In genomic region chr3:98039666-98040456, GRCm38 (mm10) we compare ENCODE assay signal across 10 mouse cellular contexts. TPM values are rescaled to one million over a fixed set of nuclear protein-coding genes. Genes with fewer than 3 reads are reported as not detected.
DNase-seq lines count a peak whose midpoint lies in the region; ATAC-seq and TF ChIP-seq lines count a peak whose summit lies in the region.
"Had no signal": no experiment of that assay in that cellular context is flagged by ENCODE, and none has a peak within 500 bp of the region (broad histone marks: within the 10 kb centered on the region; RNA-seq: fewer than 3 reads in every experiment).

No protein-coding gene starts in this region.

- peak overlapping the region; percentile 70 for H3K27ac ChIP-seq in forebrain, embryonic 14.5 days (ENCODE audit: low read depth, low read length)
- H3K27ac ChIP-seq in forebrain, embryonic 11.5 days (ENCODE audit: low read depth, low read length), result no peak overlapping the region
- H3K27ac ChIP-seq in hindbrain, embryonic 14.5 days, result peak overlapping the region; percentile 9; the same call in 1 of the 2 replicates
- H3K27ac ChIP-seq in hindbrain, embryonic 16.5 days (ENCODE audit: low read depth, low read length), result no peak overlapping the region
- H3K27ac ChIP-seq in stomach, embryonic 16.5 days (ENCODE audit: low read length), result peak overlapping the region; percentile 30
- no peak overlapping the region for H3K27ac ChIP-seq in stomach, postnatal 0 days (replicated peaks)
- no peak overlapping the region for H3K27ac ChIP-seq in thymus, adult 2 months (ENCODE audit: control insufficient read depth, insufficient read depth, low read length)

- H3K4me2 ChIP-seq in forebrain, embryonic 14.5 days (ENCODE audit: low read length), result no peak overlapping the region
- no peak overlapping the region for H3K4me2 ChIP-seq in forebrain, embryonic 11.5 days (ENCODE audit: low read depth, low read length, severe bottlenecking)
- no peak overlapping the region for H3K4me2 ChIP-seq in hindbrain, embryonic 14.5 days (replicated peaks)
- H3K4me2 ChIP-seq in hindbrain, embryonic 16.5 days (ENCODE audit: low read length), result no peak overlapping the region
- H3K4me2 ChIP-seq in stomach, embryonic 16.5 days (ENCODE audit: low read depth, low read length), result no peak overlapping the region
- H3K4me2 ChIP-seq in stomach, postnatal 0 days (replicated peaks; ENCODE audit: low read depth), result no peak overlapping the region

- H3K9me3 ChIP-seq in forebrain, embryonic 14.5 days (replicated peaks; ENCODE audit: control insufficient read depth, low read length), result no peaks in the 10 kb centered on the region
- H3K9me3 ChIP-seq in forebrain, embryonic 11.5 days (ENCODE audit: control insufficient read depth, low read length), result no peaks in the 10 kb centered on the region
- H3K9me3 ChIP-seq in hindbrain, embryonic 14.5 days (ENCODE audit: control insufficient read depth, low read length), result no peaks in the 10 kb centered on the region
- H3K9me3 ChIP-seq in hindbrain, embryonic 16.5 days (ENCODE audit: control insufficient read depth, low read length), result no peaks in the 10 kb centered on the region
- no peaks in the 10 kb centered on the region for H3K9me3 ChIP-seq in stomach, embryonic 16.5 days (replicated peaks; ENCODE audit: control insufficient read depth, low read length)
- no peaks in the 10 kb centered on the region for H3K9me3 ChIP-seq in stomach, postnatal 0 days (ENCODE audit: control insufficient read depth, low read length)

- peaks cover 60% of the 10 kb centered on the region for H3K4me1 ChIP-seq in forebrain, embryonic 14.5 days (ENCODE audit: control insufficient read depth, insufficient read depth, low read length)
- peaks cover 29% of the 10 kb centered on the region for H3K4me1 ChIP-seq in forebrain, embryonic 11.5 days (replicated peaks; ENCODE audit: control insufficient read depth, insufficient read depth, low read length)
- peaks cover 29% of the 10 kb centered on the region for H3K4me1 ChIP-seq in hindbrain, embryonic 14.5 days (replicated peaks; ENCODE audit: control insufficient read depth, insufficient read depth, low read length)
- peaks cover 23% of the 10 kb centered on the region for H3K4me1 ChIP-seq in hindbrain, embryonic 16.5 days (ENCODE audit: control insufficient read depth, insufficient read depth, low read depth, low read length)
- peaks cover 73% of the 10 kb centered on the region for H3K4me1 ChIP-seq in stomach, embryonic 16.5 days (ENCODE audit: control insufficient read depth, insufficient read depth, low read length)
- H3K4me1 ChIP-seq in stomach, postnatal 0 days (replicated peaks; ENCODE audit: control insufficient read depth, insufficient read depth), result peaks cover 15% of the 10 kb centered on the region
- peaks cover 3% of the 10 kb centered on the region for H3K4me1 ChIP-seq in thymus, adult 2 months (replicated peaks; ENCODE audit: control insufficient read depth, insufficient read depth, low read length)

- no peaks in the 10 kb centered on the region for H3K36me3 ChIP-seq in forebrain, embryonic 14.5 days (ENCODE audit: control insufficient read depth, insufficient read depth, low read length)
- H3K36me3 ChIP-seq in forebrain, embryonic 11.5 days (ENCODE audit: control insufficient read depth, insufficient read depth, low read length), result no peaks in the 10 kb centered on the region
- H3K36me3 ChIP-seq in hindbrain, embryonic 14.5 days (replicated peaks; ENCODE audit: control insufficient read depth, insufficient read depth), result no peaks in the 10 kb centered on the region
- H3K36me3 ChIP-seq in hindbrain, embryonic 16.5 days (ENCODE audit: control insufficient read depth, insufficient read depth, low read length), result no peaks in the 10 kb centered on the region
- no peaks in the 10 kb centered on the region for H3K36me3 ChIP-seq in stomach, embryonic 16.5 days (ENCODE audit: control insufficient read depth, insufficient read depth, low read length)
- no peaks in the 10 kb centered on the region for H3K36me3 ChIP-seq in stomach, postnatal 0 days (ENCODE audit: control insufficient read depth, insufficient read depth, low read length)
- no peaks in the 10 kb centered on the region for H3K36me3 ChIP-seq in thymus, adult 2 months (ENCODE audit: control insufficient read depth, insufficient read depth, low read length)

- ATAC-seq in forebrain, embryonic 14.5 days, result no peak
- no peak for ATAC-seq in forebrain, embryonic 11.5 days (replicated peaks; ENCODE audit: low FRiP score)
- ATAC-seq in hindbrain, embryonic 14.5 days (ENCODE audit: low FRiP score), result no peak
- ATAC-seq in hindbrain, embryonic 16.5 days, result no peak
- no peak for ATAC-seq in stomach, embryonic 16.5 days (ENCODE audit: insufficient read depth, low FRiP score)
- ATAC-seq in stomach, postnatal 0 days (ENCODE audit: low FRiP score, low TSS enrichment), result no peak

- WGBS in forebrain, embryonic 14.5 days, result 89% methylated on average over 16 of the region's 16 CpGs
- 89% methylated on average over 16 of the region's 16 CpGs for WGBS in forebrain, embryonic 11.5 days
- WGBS in hindbrain, embryonic 14.5 days, result 84% methylated on average over 16 of the region's 16 CpGs
- WGBS in hindbrain, embryonic 16.5 days, result 79% methylated on average over 16 of the region's 16 CpGs
- 72% methylated on average over 16 of the region's 16 CpGs for WGBS in stomach, embryonic 16.5 days
- 75% methylated on average over 16 of the region's 16 CpGs for WGBS in stomach, postnatal 0 days
- WGBS in thymus, adult 2 months, result 90% methylated on average over 16 of the region's 16 CpGs

- no peak for DNase-seq in forebrain, embryonic 14.5 days (ENCODE audit: low spot score)
- DNase-seq in forebrain, embryonic 11.5 days (ENCODE audit: low spot score), result no peak
- DNase-seq in hindbrain, embryonic 14.5 days (ENCODE audit: low spot score), result no peak
- no peak for DNase-seq in stomach, postnatal 0 days (ENCODE audit: low spot score)
- no peak for DNase-seq in thymus, adult 2 months
- DNase-seq in testis, postnatal 10 days (ENCODE audit: low spot score), result no peak
- DNase-seq: cerebellum, adult 9-10 months; kidney, adult 9 months had no signal

- no peak overlapping the region for H3K9ac ChIP-seq in forebrain, embryonic 14.5 days (ENCODE audit: low read length)
- H3K9ac ChIP-seq in forebrain, embryonic 11.5 days (ENCODE audit: low read length), result no peak overlapping the region
- no peak overlapping the region for H3K9ac ChIP-seq in hindbrain, embryonic 14.5 days
- H3K9ac ChIP-seq in hindbrain, embryonic 16.5 days (ENCODE audit: low read depth, low read length), result no peak overlapping the region
- H3K9ac ChIP-seq in stomach, embryonic 16.5 days (ENCODE audit: low read length), result no peak overlapping the region
- H3K9ac ChIP-seq in stomach, postnatal 0 days (ENCODE audit: low read length), result no peak overlapping the region

- no peak overlapping the region for H3K4me3 ChIP-seq in forebrain, embryonic 14.5 days (ENCODE audit: low read depth, low read length)
- H3K4me3 ChIP-seq in forebrain, embryonic 11.5 days (ENCODE audit: low read depth, low read length), result no peak overlapping the region
- H3K4me3 ChIP-seq in hindbrain, embryonic 14.5 days (replicated peaks; ENCODE audit: low read length), result no peak overlapping the region
- no peak overlapping the region for H3K4me3 ChIP-seq in hindbrain, embryonic 16.5 days (ENCODE audit: low read length)
- no peak overlapping the region for H3K4me3 ChIP-seq in stomach, embryonic 16.5 days (replicated peaks; ENCODE audit: low read length)
- H3K4me3 ChIP-seq in stomach, postnatal 0 days (ENCODE audit: low read depth, low read length), result no peak overlapping the region
- no peak overlapping the region for H3K4me3 ChIP-seq in thymus, adult 2 months (ENCODE audit: control insufficient read depth, insufficient read depth, low read length)

- no peaks in the 10 kb centered on the region for H3K27me3 ChIP-seq in forebrain, embryonic 14.5 days (replicated peaks; ENCODE audit: control insufficient read depth, insufficient read depth, low read length)
- no peaks in the 10 kb centered on the region for H3K27me3 ChIP-seq in forebrain, embryonic 11.5 days (ENCODE audit: control insufficient read depth, insufficient read depth, low read length)
- H3K27me3 ChIP-seq in hindbrain, embryonic 14.5 days (ENCODE audit: control insufficient read depth, insufficient read depth, low read length), result no peaks in the 10 kb centered on the region
- no peaks in the 10 kb centered on the region for H3K27me3 ChIP-seq in hindbrain, embryonic 16.5 days (replicated peaks; ENCODE audit: control insufficient read depth, insufficient read depth, low read length)
- H3K27me3 ChIP-seq in stomach, embryonic 16.5 days (ENCODE audit: control insufficient read depth, insufficient read depth, low read length), result no peaks in the 10 kb centered on the region
- no peaks in the 10 kb centered on the region for H3K27me3 ChIP-seq in stomach, postnatal 0 days (ENCODE audit: control insufficient read depth, insufficient read depth, low read length)
- H3K27me3 ChIP-seq in thymus, adult 2 months (ENCODE audit: control insufficient read depth, insufficient read depth, low read length), result no peaks in the 10 kb centered on the region

- no peak for TF ChIP-seq EP300 in stomach, postnatal 0 days (optimal IDR thresholded peaks at IDR 0.05)

- TF ChIP-seq CTCF in stomach, postnatal 0 days (IDR thresholded peaks at IDR 0.05; ENCODE audit: low read depth), result no peak
- TF ChIP-seq CTCF in thymus, adult 2 months (IDR thresholded peaks at IDR 0.05; ENCODE audit: borderline replicate concordance, control insufficient read depth, extremely low read depth, insufficient read depth, low read length, poor library complexity), result no peak

- TF ChIP-seq POLR2A in thymus, adult 2 months (IDR thresholded peaks at IDR 0.05; ENCODE audit: control insufficient read depth, extremely low read depth, insufficient read depth, low read length, poor library complexity), result no peak

RNA-seq across cellular contexts. Expression of gene Notch2, which starts 26.5 kb away (rescaled TPM):
- polyA plus RNA-seq in forebrain, embryonic 14.5 days (2014; fragmentation: Nextera tagmentation; extraction: Ambion mirVana), result 13.6 and 18.1 TPM in 2 replicates
- 27.6 TPM in 2 replicates for polyA plus RNA-seq in forebrain, embryonic 11.5 days (2014; fragmentation: Nextera tagmentation; extraction: Ambion mirVana)
- polyA plus RNA-seq in hindbrain, embryonic 14.5 days (2014; fragmentation: Nextera tagmentation; extraction: Ambion mirVana), result 14.8 and 15.2 TPM in 2 replicates
- 7.6 and 12.1 TPM in 2 replicates for polyA plus RNA-seq in hindbrain, embryonic 16.5 days (2015; fragmentation: Nextera tagmentation; extraction: Ambion mirVana)
- polyA plus RNA-seq in stomach, embryonic 16.5 days (2015; fragmentation: Nextera tagmentation; extraction: Ambion mirVana), result 20.4 and 23.6 TPM in 2 replicates
- polyA plus RNA-seq in stomach, postnatal 0 days (2015; fragmentation: Nextera tagmentation; extraction: Ambion mirVana), result 10.6 TPM in 2 replicates
- polyA plus RNA-seq in thymus, adult 2 months (2012; rRNA removed), result 24.9 and 31.5 TPM in 2 replicates

Comparison
In these comparisons a context has a peak if more than half of its experiments do, and no peak if none do; other contexts are left out.
1. H3K27ac ChIP-seq: peak in forebrain, embryonic 14.5 days (single experiment), hindbrain, embryonic 14.5 days (single experiment) and stomach, embryonic 16.5 days (single experiment); none in forebrain, embryonic 11.5 days (single experiment), hindbrain, embryonic 16.5 days (single experiment), stomach, postnatal 0 days (single experiment) and thymus, adult 2 months (single experiment).